Mouse (Mus musculus): ENCODE results near the gene Fubp3.
A peak's percentile ranks its signal among the peaks of the same experiment; 100 is the strongest.
"Not testable (repeated sequence)": the region's sequence is repeated elsewhere in the genome, so short reads cannot be mapped to it uniquely, and the experiment has no call there.

Gene Fubp3

GRCm38 (mm10) chr2:31572051-31572914, at the start of gene Fubp3:
Gene Fubp3, plus strand, starts transcription at chr2:31572651.
- peak; percentile 96 for DNase-seq (ENCODE audit: extremely low spot score)

GRCm38 (mm10) chr2:31524641-31525040, 47.8 kb upstream of the Fubp3 start:
- no peak for DNase-seq (ENCODE audit: extremely low spot score)

GRCm38 (mm10) chr2:31525778-31526177, 46.7 kb upstream of the Fubp3 start:
- no peak for DNase-seq (ENCODE audit: extremely low spot score)

GRCm38 (mm10) chr2:31530201-31530600, 42.2 kb upstream of the Fubp3 start:
- peak; percentile 50 for DNase-seq (ENCODE audit: extremely low spot score)

GRCm38 (mm10) chr2:31537054-31537453, 35.4 kb upstream of the Fubp3 start:
- no peak for DNase-seq (ENCODE audit: extremely low spot score)

GRCm38 (mm10) chr2:31538745-31539144, 33.7 kb upstream of the Fubp3 start:
- DNase-seq (ENCODE audit: extremely low spot score), result no peak

- no peak for DNase-seq (ENCODE audit: extremely low spot score)
These were observed 30.9 kb upstream of the Fubp3 start for GRCm38 (mm10) chr2:31541581-31541980.

- DNase-seq (ENCODE audit: extremely low spot score), result no peak
These were observed 24.7 kb upstream of the Fubp3 start for GRCm38 (mm10) chr2:31547726-31548125.

- DNase-seq (ENCODE audit: extremely low spot score), result no peak
These were observed 21.9 kb upstream of the Fubp3 start for GRCm38 (mm10) chr2:31550503-31550902.

- not testable (repeated sequence) for DNase-seq (ENCODE audit: extremely low spot score)
These were observed 21.1 kb upstream of the Fubp3 start for GRCm38 (mm10) chr2:31551351-31551750.

GRCm38 (mm10) chr2:31551971-31552370, 20.5 kb upstream of the Fubp3 start:
- no peak for DNase-seq (ENCODE audit: extremely low spot score)

- DNase-seq (ENCODE audit: extremely low spot score), result no peak
These were observed 17.8 kb upstream of the Fubp3 start for GRCm38 (mm10) chr2:31554619-31555018.

GRCm38 (mm10) chr2:31572915-31573635, 624 bp downstream of the Fubp3 start:
- no peak for DNase-seq (ENCODE audit: extremely low spot score)

- no peak for DNase-seq (ENCODE audit: extremely low spot score)
These were observed 9.2 kb downstream of the Fubp3 start for GRCm38 (mm10) chr2:31581617-31582016.

- DNase-seq (ENCODE audit: extremely low spot score), result no peak
These were observed 19.5 kb downstream of the Fubp3 start for GRCm38 (mm10) chr2:31591799-31592484.

GRCm38 (mm10) chr2:31607555-31607954, 35.1 kb downstream of the Fubp3 start:
- no peak for DNase-seq (ENCODE audit: extremely low spot score)

- DNase-seq (ENCODE audit: extremely low spot score), result peak; percentile 54
These were observed 37.4 kb downstream of the Fubp3 start for GRCm38 (mm10) chr2:31609859-31610261.

- DNase-seq (ENCODE audit: extremely low spot score), result peak; percentile 28
These were observed 38.5 kb downstream of the Fubp3 start for GRCm38 (mm10) chr2:31610922-31611321.

GRCm38 (mm10) chr2:31611400-31611799, 38.9 kb downstream of the Fubp3 start:
- DNase-seq (ENCODE audit: extremely low spot score), result no peak

GRCm38 (mm10) chr2:31612627-31613026, 40.2 kb downstream of the Fubp3 start:
- DNase-seq (ENCODE audit: extremely low spot score), result no peak

- DNase-seq (ENCODE audit: extremely low spot score), result no peak
These were observed 41.3 kb downstream of the Fubp3 start for GRCm38 (mm10) chr2:31613781-31614180.

- no peak for DNase-seq (ENCODE audit: extremely low spot score)
These were observed 46.2 kb downstream of the Fubp3 start for GRCm38 (mm10) chr2:31618484-31619161.
